Mouse (Mus musculus): ENCODE data around the gene Srpk2. TPM values are rescaled to one million over a fixed set of nuclear protein-coding genes. Genes with fewer than 3 reads are reported as not detected.
A peak's percentile ranks its signal among the peaks of the same experiment; 100 is the strongest.

Srpk2 gene
- polyA plus RNA-seq, 1 experiment from 2014 or later: 101 TPM

- Histone ChIP-seq H3K36me3 (peaks cover 43% of the 10 kb centered on the region), H3K9me3 (peaks cover 41% of the 10 kb centered on the region), H3K9ac (no peak overlapping the region), H3K4me2 (no peak overlapping the region), H3K4me1 (replicated peaks) (no peaks in the 10 kb centered on the region), H3K4me3 (no peak overlapping the region), H3K27ac (no peak overlapping the region), H3K27me3 (no peaks in the 10 kb centered on the region)
- 94% methylated on average over 1 of the region's 1 CpGs for WGBS
- no peak for ATAC-seq (ENCODE audit: low FRiP score)
Measured at GRCm38 (mm10) chr5:23697457-23697856, 13.0 kb upstream of the Srpk2 start.

- H3K9me3 ChIP-seq: no peaks in the 10 kb centered on the region
- H3K27me3 ChIP-seq: no peaks in the 10 kb centered on the region
- no peak overlapping the region for H3K27ac ChIP-seq
- no peaks in the 10 kb centered on the region for H3K36me3 ChIP-seq
- no peak overlapping the region for H3K4me3 ChIP-seq
- no peak overlapping the region for H3K4me2 ChIP-seq
- ATAC-seq (ENCODE audit: low FRiP score): no peak
- H3K9ac ChIP-seq: no peak overlapping the region
- 79% methylated on average over 4 of the region's 4 CpGs for WGBS
- H3K4me1 ChIP-seq (replicated peaks): no peaks in the 10 kb centered on the region
Measured at GRCm38 (mm10) chr5:23683431-23683830, 986 bp downstream of the Srpk2 start.

- Histone ChIP-seq H3K9me3 (no peaks in the 10 kb centered on the region), H3K27ac (no peak overlapping the region), H3K4me3 (no peak overlapping the region), H3K4me1 (replicated peaks) (peaks cover 7% of the 10 kb centered on the region), H3K9ac (no peak overlapping the region), H3K27me3 (no peaks in the 10 kb centered on the region), H3K4me2 (no peak overlapping the region), H3K36me3 (no peaks in the 10 kb centered on the region)
- WGBS: 63% methylated on average over 3 of the region's 3 CpGs
- no peak for ATAC-seq (ENCODE audit: low FRiP score)
Measured at GRCm38 (mm10) chr5:23679006-23679405, 5.4 kb downstream of the Srpk2 start.

GRCm38 (mm10) chr5:23677883-23678282 lies 6.5 kb downstream of the Srpk2 start:
- no peak for ATAC-seq (ENCODE audit: low FRiP score)
- no peaks in the 10 kb centered on the region for H3K36me3 ChIP-seq
- no peak overlapping the region for H3K4me2 ChIP-seq
- no peaks in the 10 kb centered on the region for H3K9me3 ChIP-seq
- no peak overlapping the region for H3K27ac ChIP-seq
- 96% methylated on average over 5 of the region's 5 CpGs for WGBS
- no peak overlapping the region for H3K4me3 ChIP-seq
- peaks cover 13% of the 10 kb centered on the region for H3K4me1 ChIP-seq (replicated peaks)
- no peaks in the 10 kb centered on the region for H3K27me3 ChIP-seq
- no peak overlapping the region for H3K9ac ChIP-seq

- Histone ChIP-seq H3K27ac (no peak overlapping the region), H3K4me3 (no peak overlapping the region), H3K36me3 (no peaks in the 10 kb centered on the region), H3K9me3 (no peaks in the 10 kb centered on the region), H3K27me3 (no peaks in the 10 kb centered on the region), H3K9ac (no peak overlapping the region), H3K4me1 (replicated peaks) (peaks cover 16% of the 10 kb centered on the region), H3K4me2 (no peak overlapping the region)
- 83% methylated on average over 5 of the region's 5 CpGs for WGBS
- no peak for ATAC-seq (ENCODE audit: low FRiP score)
Measured at GRCm38 (mm10) chr5:23677072-23677453, 7.4 kb downstream of the Srpk2 start.

GRCm38 (mm10) chr5:23676156-23677071 lies 8.0 kb downstream of the Srpk2 start:
- Histone ChIP-seq H3K4me2 (peak overlapping the region; percentile 81), H3K27me3 (no peaks in the 10 kb centered on the region), H3K27ac (peak overlapping the region; percentile 91), H3K36me3 (no peaks in the 10 kb centered on the region), H3K9ac (peak overlapping the region; percentile 88), H3K4me3 (peak overlapping the region; percentile 88), H3K4me1 (replicated peaks) (peaks cover 19% of the 10 kb centered on the region), H3K9me3 (no peaks in the 10 kb centered on the region)
- 10% methylated on average over 28 of the region's 41 CpGs for WGBS
- ATAC-seq (ENCODE audit: low FRiP score): peak; percentile 57

- Histone ChIP-seq H3K4me3 (peak overlapping the region; percentile 88), H3K36me3 (no peaks in the 10 kb centered on the region)
Measured at GRCm38 (mm10) chr5:23675499-23676155, 8.8 kb downstream of the Srpk2 start.

GRCm38 (mm10) chr5:23674829-23675498 lies 9.5 kb downstream of the Srpk2 start:
- Histone ChIP-seq H3K4me3 (peak overlapping the region; percentile 88), H3K9me3 (no peaks in the 10 kb centered on the region), H3K27ac (peak overlapping the region; percentile 91), H3K27me3 (no peaks in the 10 kb centered on the region), H3K9ac (peak overlapping the region; percentile 88), H3K4me1 (replicated peaks) (peaks cover 19% of the 10 kb centered on the region), H3K36me3 (no peaks in the 10 kb centered on the region), H3K4me2 (peak overlapping the region; percentile 81)
- ATAC-seq (ENCODE audit: low FRiP score): peak; percentile 77
- WGBS: under 1% methylated on average over 61 of the region's 61 CpGs

More at GRCm38 (mm10) chr5:23675499-23676155, 8.8 kb downstream of the Srpk2 start:
- Histone ChIP-seq H3K9me3 (no peaks in the 10 kb centered on the region), H3K27me3 (no peaks in the 10 kb centered on the region), H3K9ac (peak overlapping the region; percentile 88), H3K27ac (peak overlapping the region; percentile 91), H3K4me1 (replicated peaks) (peaks cover 19% of the 10 kb centered on the region), H3K4me2 (peak overlapping the region; percentile 81)
- peak; percentile 88 for ATAC-seq (ENCODE audit: low FRiP score)
- WGBS: 1% methylated on average over 71 of the region's 95 CpGs

GRCm38 (mm10) chr5:23672136-23672535 lies 12.3 kb downstream of the Srpk2 start:
- H3K4me1 ChIP-seq (replicated peaks): peaks cover 19% of the 10 kb centered on the region
- no peak for ATAC-seq (ENCODE audit: low FRiP score)
- H3K9ac ChIP-seq: no peak overlapping the region
- no peaks in the 10 kb centered on the region for H3K27me3 ChIP-seq
- no peak overlapping the region for H3K4me2 ChIP-seq
- H3K4me3 ChIP-seq: no peak overlapping the region
- no peak overlapping the region for H3K27ac ChIP-seq
- H3K36me3 ChIP-seq: no peaks in the 10 kb centered on the region
- no peaks in the 10 kb centered on the region for H3K9me3 ChIP-seq
- WGBS: 58% methylated on average over 7 of the region's 7 CpGs

- no peaks in the 10 kb centered on the region for H3K36me3 ChIP-seq
- H3K9me3 ChIP-seq: no peaks in the 10 kb centered on the region
- H3K4me2 ChIP-seq: no peak overlapping the region
- no peak overlapping the region for H3K4me3 ChIP-seq
- H3K9ac ChIP-seq: no peak overlapping the region
- WGBS: 91% methylated on average over 4 of the region's 4 CpGs
- H3K27ac ChIP-seq: no peak overlapping the region
- no peaks in the 10 kb centered on the region for H3K27me3 ChIP-seq
- H3K4me1 ChIP-seq (replicated peaks): peaks cover 17% of the 10 kb centered on the region
- ATAC-seq (ENCODE audit: low FRiP score): no peak
Measured at GRCm38 (mm10) chr5:23670880-23671279, 13.5 kb downstream of the Srpk2 start.

GRCm38 (mm10) chr5:23665906-23666305 lies 18.5 kb downstream of the Srpk2 start:
- Histone ChIP-seq H3K9ac (no peak overlapping the region), H3K4me2 (no peak overlapping the region), H3K36me3 (no peaks in the 10 kb centered on the region), H3K4me1 (replicated peaks) (0 out of 2 replicates have a peak, but pooled peaks cover 3% of the 10 kb centered on the region), H3K4me3 (no peak overlapping the region), H3K9me3 (no peaks in the 10 kb centered on the region), H3K27me3 (no peaks in the 10 kb centered on the region), H3K27ac (no peak overlapping the region)
- no peak for ATAC-seq (ENCODE audit: low FRiP score)

- no peak for ATAC-seq (ENCODE audit: low FRiP score)
- H3K4me3 ChIP-seq: no peak overlapping the region
Measured at GRCm38 (mm10) chr5:23661191-23661590, 23.2 kb downstream of the Srpk2 start.

More at GRCm38 (mm10) chr5:23661191-23661590, 23.2 kb downstream of the Srpk2 start:
- Histone ChIP-seq H3K27ac (no peak overlapping the region), H3K9ac (no peak overlapping the region), H3K9me3 (no peaks in the 10 kb centered on the region), H3K27me3 (no peaks in the 10 kb centered on the region), H3K36me3 (no peaks in the 10 kb centered on the region), H3K4me1 (replicated peaks) (no peaks in the 10 kb centered on the region), H3K4me2 (no peak overlapping the region)
- WGBS: 91% methylated on average over 2 of the region's 2 CpGs
